Mouse (Mus musculus): ENCODE results near the gene Ythdc1.

GRCm38 (mm10) chr5:86786798-86787197 is 17.2 kb upstream of the Ythdc1 start:
- TF ChIP-seq MYOD1 (IDR thresholded peaks at IDR 0.05; ENCODE audit: control insufficient read depth, insufficient read length, low read depth), result no peak
- TF ChIP-seq CTCF (IDR thresholded peaks at IDR 0.05; ENCODE audit: control insufficient read depth, insufficient read depth, insufficient read length), result no peak
- TF ChIP-seq FOSL1 (IDR thresholded peaks at IDR 0.05; ENCODE audit: insufficient read depth, low read length, poor library complexity, severe bottlenecking), result no peak
- no peak for TF ChIP-seq MAX (IDR thresholded peaks at IDR 0.05)
- TF ChIP-seq USF1 (IDR thresholded peaks at IDR 0.05; ENCODE audit: low read depth), result no peak
- no peak for TF ChIP-seq MYOG (IDR thresholded peaks at IDR 0.05; ENCODE audit: control insufficient read depth, extremely low read depth, insufficient read length)
